Mouse (Mus musculus) midbrain, embryonic 14.5 days (tissue): Measurements from ENCODE around the gene Foxd2. TPM values are rescaled to one million over a fixed set of nuclear protein-coding genes. Genes with fewer than 3 reads are reported as not detected.

Experiments
- ATAC-seq: fragments of 200-750 bp; cut with Nextera tagmentation; 2 replicates; pipeline ENCODE4 v1.8.0; 2017; ENCODE audit warnings: moderate number of reproducible peaks, moderate library complexity; ENCODE audit not compliant: low FRiP score, low TSS enrichment
- DNase-seq: peaks from one replicate; pipeline ENCODE4 v3.0.0-alpha.2; 2015
- H3K27ac ChIP-seq: fragments of 300-500 bp; sonication (generic); replicated peaks from 2 replicates; pipeline ENCODE4 v1.5.1; 2014; ENCODE audit warnings: mild to moderate bottlenecking, low read depth, low read length, moderate library complexity
- H3K27me3 ChIP-seq: fragments of 300-500 bp; sonication (generic); 2 replicates; pipeline ENCODE4 v1.6.1; 2014; ENCODE audit warnings: low read length, control low read depth, mixed read lengths; ENCODE audit not compliant: control insufficient read depth, insufficient read depth
- H3K36me3 ChIP-seq: fragments of 300-500 bp; sonication (generic); 2 replicates; pipeline ENCODE4 v1.6.1; 2014; ENCODE audit warnings: low read length, control low read depth; ENCODE audit not compliant: control insufficient read depth, insufficient read depth
- H3K4me1 ChIP-seq: fragments of 300-500 bp; sonication (generic); 2 replicates; pipeline ENCODE4 v1.6.1; 2014; ENCODE audit warnings: mild to moderate bottlenecking, antibody characterized with exemption, low read length, control low read depth; ENCODE audit not compliant: control insufficient read depth, insufficient read depth
- H3K4me2 ChIP-seq: fragments of 300-500 bp; sonication (generic); 2 replicates; pipeline ENCODE4 v1.6.1; 2014; ENCODE audit warnings: mild to moderate bottlenecking, low read length, moderate library complexity
- H3K4me3 ChIP-seq: fragments of 300-500 bp; sonication (generic); replicated peaks from 2 replicates; pipeline ENCODE4 v1.5.1; 2014; ENCODE audit warnings: low read depth, low read length
- H3K9ac ChIP-seq: fragments of 300-500 bp; sonication (generic); replicated peaks from 2 replicates; pipeline ENCODE4 v1.6.1; 2014; ENCODE audit warnings: mild to moderate bottlenecking, low read length, moderate library complexity
- H3K9me3 ChIP-seq: fragments of 300-500 bp; sonication (generic); 2 replicates; pipeline ENCODE4 v1.6.1; 2016; ENCODE audit warnings: low read length, control low read depth, mixed read lengths; ENCODE audit not compliant: control insufficient read depth
- WGBS: fragments of 180-500 bp; shearing (Covaris S2); extraction: QIAGEN DNeasy Blood & Tissue Kit; methylation state at CpG from one replicate; pipeline ENCODE4 v1.1.7; 2014; 5-methylcytosine and 5-hydroxymethylcytosine counted together
- polyA plus RNA-seq: library from polyadenylated mRNA; unstranded; fragments of >200 nt; fragmentation: Nextera tagmentation; extraction: Ambion mirVana; gene quantifications from 2 replicates; pipeline ENCODE4 v1.2.1, GENCODE M21; 2014

The Foxd2 gene
- polyA plus RNA-seq = 0.11 and 0.54 TPM in 2 replicates

DNA sequence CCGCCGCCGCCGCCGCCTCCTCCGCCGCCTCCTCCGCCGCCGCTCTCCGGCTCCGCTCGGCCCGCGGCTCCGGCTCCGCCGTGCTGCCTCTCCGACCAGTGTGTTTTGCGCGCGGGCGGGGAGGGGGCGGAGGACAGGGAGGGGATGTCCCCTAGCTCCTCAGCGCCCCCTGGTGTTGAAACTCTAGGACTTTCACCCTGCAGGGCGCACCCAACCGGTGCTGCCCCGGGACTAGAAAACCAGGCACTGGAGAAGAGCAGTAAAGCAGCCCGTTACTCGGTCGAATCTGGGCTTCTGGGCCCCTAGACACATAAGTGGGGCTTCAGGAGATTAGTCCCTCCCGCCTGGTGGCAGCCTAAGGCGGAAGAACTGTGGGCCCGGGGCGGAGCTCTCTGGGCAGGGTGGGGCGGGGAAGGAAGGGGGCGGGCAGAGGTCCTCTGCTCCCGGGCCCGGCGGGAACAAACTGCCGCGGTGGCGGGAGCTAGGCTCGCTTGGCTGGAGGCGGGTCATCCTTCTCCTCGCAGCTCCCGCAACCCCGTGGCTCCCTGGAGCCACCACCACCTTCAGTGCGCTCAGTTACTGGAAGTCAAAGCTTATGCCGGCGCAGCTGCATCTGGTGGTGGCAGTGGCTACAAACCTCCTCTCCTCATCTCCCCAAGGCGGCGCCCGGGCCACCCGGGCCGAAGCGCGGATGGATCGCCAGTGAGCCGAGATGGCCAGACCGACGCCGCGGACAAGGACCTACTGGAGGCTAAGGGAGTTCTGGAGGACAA lies at the start of gene Foxd2:
Foxd2 (minus strand) TSS at position 45 of the 773 bp plus-strand sequence.
- H3K4me3 ChIP-seq = peak within 1 kb of the TSS; percentile 38
- peak within 1 kb of the TSS; percentile 23; the same call in 1 of the 2 replicates for H3K9ac ChIP-seq
- ATAC-seq (peak; percentile 77), DNase-seq (peak; percentile 89)
- under 1% methylated on average over 64 of the region's 64 CpGs for WGBS
- H3K27ac ChIP-seq = no peak within 1 kb of the TSS
- H3K4me1 ChIP-seq = 0 out of 2 replicates have a peak, but pooled peaks cover 3% of the 10 kb centered on the region
- peaks cover 98% of the 10 kb centered on the region for H3K27me3 ChIP-seq
- no peaks in the 10 kb centered on the region for H3K36me3 ChIP-seq
- H3K4me2 ChIP-seq = peak within 1 kb of the TSS; percentile 64
- no peaks in the 10 kb centered on the region for H3K9me3 ChIP-seq

DNA sequence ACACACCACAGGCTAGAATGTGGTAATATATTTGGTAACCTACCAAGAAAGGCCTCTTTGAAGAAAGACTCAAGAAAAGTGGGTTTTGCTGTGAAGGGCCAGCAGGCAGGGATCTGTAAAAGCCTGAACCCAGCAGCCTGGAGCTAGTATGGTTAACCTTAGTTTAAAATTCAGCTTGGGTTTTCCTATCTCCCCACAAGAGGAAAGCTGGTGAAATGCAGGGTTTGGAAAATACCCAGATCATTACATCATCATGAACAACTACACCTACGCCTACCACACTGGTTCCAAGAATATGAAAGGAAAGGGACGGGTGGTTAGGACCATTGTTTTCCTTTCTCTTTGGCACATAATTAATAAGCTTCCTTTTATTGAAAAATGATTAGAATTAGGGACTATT lies 49.6 kb upstream of the Foxd2 start:
- Histone ChIP-seq H3K4me1 (no peaks in the 10 kb centered on the region), H3K4me3 (no peak overlapping the region), H3K27me3 (no peaks in the 10 kb centered on the region), H3K9ac (no peak overlapping the region), H3K4me2 (no peak overlapping the region), H3K36me3 (peaks cover 29% of the 10 kb centered on the region), H3K27ac (no peak overlapping the region), H3K9me3 (no peaks in the 10 kb centered on the region)
- WGBS = 94% methylated on average over 2 of the region's 2 CpGs
- ATAC-seq (no peak), DNase-seq (no peak)

DNA sequence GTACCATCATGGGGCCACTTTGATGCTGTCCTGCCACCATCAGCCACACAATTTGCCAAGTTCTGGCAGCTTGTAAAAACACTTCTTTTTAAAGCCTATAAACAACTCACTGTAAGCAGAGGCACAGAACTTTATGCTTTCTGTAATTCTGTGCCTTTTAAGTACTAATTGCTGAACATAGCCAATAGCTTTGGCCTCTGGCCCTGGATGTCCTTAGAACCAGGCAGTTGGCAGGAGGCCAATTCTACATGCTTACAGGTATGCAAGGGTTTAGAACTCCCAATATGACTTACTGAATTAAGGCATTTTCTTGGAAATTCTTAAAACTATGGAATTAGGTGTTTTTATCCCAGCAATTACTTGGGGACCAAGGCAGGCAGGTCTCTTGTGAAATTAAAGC lies 48.7 kb upstream of the Foxd2 start:
- DNase-seq (peak; percentile 14), ATAC-seq (no peak)
- no peak overlapping the region for H3K4me3 ChIP-seq
- H3K9me3 ChIP-seq = no peaks in the 10 kb centered on the region
- H3K27ac ChIP-seq = no peak overlapping the region
- no peak overlapping the region for H3K9ac ChIP-seq
- no peaks in the 10 kb centered on the region for H3K27me3 ChIP-seq
- H3K4me1 ChIP-seq = no peaks in the 10 kb centered on the region
- no peak overlapping the region for H3K4me2 ChIP-seq
- H3K36me3 ChIP-seq = peaks cover 21% of the 10 kb centered on the region

DNA sequence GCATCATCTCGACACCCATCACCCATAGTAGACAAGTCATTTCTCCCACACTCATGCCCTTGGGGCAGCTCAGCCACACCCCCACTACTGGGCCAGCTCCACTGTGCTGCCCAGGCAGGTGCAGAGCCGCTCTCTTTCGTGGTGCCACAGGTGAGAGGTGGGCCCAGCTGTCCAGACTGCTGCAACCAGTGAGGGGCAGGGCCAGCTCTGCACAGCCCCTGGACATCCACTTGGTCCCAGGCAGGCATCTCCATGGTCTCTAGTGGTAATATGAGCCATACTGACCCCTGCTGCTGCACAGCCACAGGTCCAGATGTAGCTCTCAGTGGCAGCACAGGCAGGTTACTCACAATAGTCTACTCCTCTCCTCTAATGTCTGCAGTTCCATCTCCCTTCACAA lies 44.5 kb upstream of the Foxd2 start:
- Histone ChIP-seq H3K9me3 (no peaks in the 10 kb centered on the region), H3K4me1 (no peaks in the 10 kb centered on the region), H3K4me3 (no peak overlapping the region), H3K27me3 (no peaks in the 10 kb centered on the region), H3K27ac (no peak overlapping the region), H3K9ac (no peak overlapping the region), H3K4me2 (no peak overlapping the region), H3K36me3 (no peaks in the 10 kb centered on the region)
- 0 out of 2 replicates have a peak, but pooled peaks have one; percentile 43 for ATAC-seq
- 85% methylated on average over 3 of the region's 3 CpGs for WGBS
- no peak for DNase-seq

DNA sequence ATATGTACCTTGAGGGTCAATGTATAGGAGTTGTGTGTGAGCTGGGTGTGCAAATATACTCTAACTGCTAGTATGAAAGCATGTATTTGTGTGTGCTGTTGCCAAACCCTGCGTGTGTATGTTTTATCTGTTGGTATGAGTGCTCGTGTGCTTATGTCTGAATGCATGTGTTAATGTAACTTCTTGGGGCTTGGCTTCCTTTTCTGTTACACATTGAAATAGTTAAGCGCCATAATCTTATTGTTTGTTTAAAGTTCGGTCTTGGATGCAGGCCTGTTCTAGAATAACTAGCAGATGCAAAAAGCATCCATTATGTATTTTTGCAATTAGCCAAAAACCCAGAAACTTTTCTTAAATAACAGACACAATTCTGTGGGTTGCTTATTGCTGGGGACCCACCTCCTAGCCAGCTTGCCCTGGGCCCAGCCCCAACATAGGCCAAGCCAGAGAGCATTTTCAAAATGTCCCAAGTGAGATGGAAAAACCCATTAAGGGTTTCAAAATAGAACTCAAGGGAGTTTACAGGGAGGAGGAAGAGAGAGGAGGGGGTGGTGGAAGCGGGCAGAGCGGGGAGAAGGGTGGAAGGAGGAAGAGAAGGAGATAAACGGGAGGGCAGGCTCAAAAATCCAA lies 39.3 kb upstream of the Foxd2 start:
- DNase-seq (no peak), ATAC-seq (no peak)
- Histone ChIP-seq H3K9me3 (no peaks in the 10 kb centered on the region), H3K9ac (no peak overlapping the region), H3K27ac (no peak overlapping the region), H3K27me3 (no peaks in the 10 kb centered on the region), H3K36me3 (no peaks in the 10 kb centered on the region), H3K4me1 (no peaks in the 10 kb centered on the region), H3K4me3 (no peak overlapping the region), H3K4me2 (no peak overlapping the region)
- WGBS = 68% methylated on average over 7 of the region's 7 CpGs

DNA sequence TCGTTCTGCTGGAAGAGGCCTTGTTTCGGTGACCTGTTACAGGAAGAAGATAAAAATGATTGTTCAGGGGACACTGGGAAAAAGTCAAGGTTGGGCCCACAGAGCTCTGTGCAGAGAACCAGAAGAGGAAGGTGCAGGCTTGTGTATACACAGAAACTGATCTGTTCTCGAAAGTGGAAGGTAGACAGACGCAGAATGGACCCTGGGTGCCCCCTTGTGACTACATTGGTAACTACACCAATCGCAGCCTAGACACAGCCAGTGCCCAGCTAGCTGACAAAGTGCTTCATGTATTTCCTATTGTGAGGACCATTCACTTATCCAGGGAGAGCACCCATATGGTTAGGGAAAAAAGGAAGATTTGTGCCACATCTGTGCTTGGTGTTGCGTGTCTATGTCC lies 38.7 kb upstream of the Foxd2 start:
- no peaks in the 10 kb centered on the region for H3K36me3 ChIP-seq
- no peak overlapping the region for H3K4me3 ChIP-seq
- no peak overlapping the region for H3K27ac ChIP-seq
- H3K9me3 ChIP-seq = no peaks in the 10 kb centered on the region
- DNase-seq (peak; percentile 90), ATAC-seq (peak; percentile 88)
- H3K9ac ChIP-seq = no peak overlapping the region
- H3K4me2 ChIP-seq = no peak overlapping the region
- H3K4me1 ChIP-seq = no peaks in the 10 kb centered on the region
- 37% methylated on average over 6 of the region's 6 CpGs for WGBS
- H3K27me3 ChIP-seq = no peaks in the 10 kb centered on the region

DNA sequence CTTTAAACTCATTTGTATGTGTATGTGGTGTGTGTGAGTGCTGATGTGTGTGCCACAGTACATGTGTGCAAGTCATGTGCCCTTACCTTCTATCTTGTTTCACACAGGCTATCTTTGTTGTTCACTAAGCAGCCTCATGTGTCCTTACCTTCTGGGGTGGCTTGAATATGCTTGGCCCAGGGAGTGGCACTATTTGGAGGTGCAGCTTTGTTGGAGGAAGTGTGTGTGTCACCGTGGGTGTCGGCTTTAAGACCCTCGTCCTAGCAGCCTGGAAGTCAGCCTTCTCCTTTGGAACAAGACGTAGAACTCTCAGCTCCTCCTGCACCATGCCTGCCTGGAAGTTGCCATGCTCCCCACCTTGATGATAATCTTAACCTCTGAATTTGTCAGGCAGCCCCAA lies 37.7 kb upstream of the Foxd2 start:
- Histone ChIP-seq H3K27ac (no peak overlapping the region), H3K27me3 (no peaks in the 10 kb centered on the region), H3K4me1 (no peaks in the 10 kb centered on the region), H3K4me3 (no peak overlapping the region), H3K9ac (no peak overlapping the region), H3K9me3 (no peaks in the 10 kb centered on the region), H3K36me3 (no peaks in the 10 kb centered on the region), H3K4me2 (no peak overlapping the region)
- 88% methylated on average over 4 of the region's 4 CpGs for WGBS
- no peak for ATAC-seq
- no peak for DNase-seq

DNA sequence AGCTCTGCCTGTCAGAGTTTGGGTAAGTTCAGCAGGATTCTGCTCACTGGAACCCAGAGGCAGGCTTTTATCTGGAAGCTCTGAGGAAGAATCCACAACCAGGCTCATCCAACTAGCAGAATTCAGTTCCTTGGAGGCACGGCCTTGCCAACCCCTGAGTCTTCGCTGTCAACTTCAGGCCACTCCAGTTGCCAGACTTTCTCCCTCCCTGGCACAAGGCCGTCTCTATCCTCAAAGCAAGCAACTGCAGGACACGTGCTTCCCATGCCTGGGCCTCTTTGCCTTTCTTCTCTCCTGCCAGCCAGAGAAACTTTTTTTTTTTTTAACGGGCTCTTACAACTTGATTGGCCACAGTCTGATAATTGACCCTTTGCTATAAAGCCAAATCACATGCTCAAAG lies 36.3 kb upstream of the Foxd2 start:
- Histone ChIP-seq H3K27me3 (no peaks in the 10 kb centered on the region), H3K4me2 (no peak overlapping the region), H3K9ac (no peak overlapping the region), H3K4me3 (no peak overlapping the region), H3K9me3 (no peaks in the 10 kb centered on the region), H3K4me1 (no peaks in the 10 kb centered on the region), H3K27ac (no peak overlapping the region), H3K36me3 (no peaks in the 10 kb centered on the region)
- DNase-seq (peak; percentile 17), ATAC-seq (no peak)
- WGBS = 34% methylated on average over 5 of the region's 5 CpGs

- no peaks in the 10 kb centered on the region for H3K36me3 ChIP-seq
- H3K9ac ChIP-seq = no peak overlapping the region
- no peak overlapping the region for H3K4me3 ChIP-seq
- no peaks in the 10 kb centered on the region for H3K4me1 ChIP-seq
- H3K27me3 ChIP-seq = no peaks in the 10 kb centered on the region
- ATAC-seq = no peak
- H3K27ac ChIP-seq = no peak overlapping the region
- DNase-seq = no peak
- H3K4me2 ChIP-seq = no peak overlapping the region
- WGBS = 63% methylated on average over 8 of the region's 8 CpGs
- no peaks in the 10 kb centered on the region for H3K9me3 ChIP-seq
Observed at GRCm38 (mm10) chr4:114942583-114942982, 33.9 kb upstream of the Foxd2 start.
